Mouse (Mus musculus): ENCODE measurements around the gene Bach2. TPM values are rescaled to one million over a fixed set of nuclear protein-coding genes. Genes with fewer than 3 reads are reported as not detected.

The Bach2 gene
- polyA plus RNA-seq, 1 experiment from 2014 or later = 7.7 TPM

DNA sequence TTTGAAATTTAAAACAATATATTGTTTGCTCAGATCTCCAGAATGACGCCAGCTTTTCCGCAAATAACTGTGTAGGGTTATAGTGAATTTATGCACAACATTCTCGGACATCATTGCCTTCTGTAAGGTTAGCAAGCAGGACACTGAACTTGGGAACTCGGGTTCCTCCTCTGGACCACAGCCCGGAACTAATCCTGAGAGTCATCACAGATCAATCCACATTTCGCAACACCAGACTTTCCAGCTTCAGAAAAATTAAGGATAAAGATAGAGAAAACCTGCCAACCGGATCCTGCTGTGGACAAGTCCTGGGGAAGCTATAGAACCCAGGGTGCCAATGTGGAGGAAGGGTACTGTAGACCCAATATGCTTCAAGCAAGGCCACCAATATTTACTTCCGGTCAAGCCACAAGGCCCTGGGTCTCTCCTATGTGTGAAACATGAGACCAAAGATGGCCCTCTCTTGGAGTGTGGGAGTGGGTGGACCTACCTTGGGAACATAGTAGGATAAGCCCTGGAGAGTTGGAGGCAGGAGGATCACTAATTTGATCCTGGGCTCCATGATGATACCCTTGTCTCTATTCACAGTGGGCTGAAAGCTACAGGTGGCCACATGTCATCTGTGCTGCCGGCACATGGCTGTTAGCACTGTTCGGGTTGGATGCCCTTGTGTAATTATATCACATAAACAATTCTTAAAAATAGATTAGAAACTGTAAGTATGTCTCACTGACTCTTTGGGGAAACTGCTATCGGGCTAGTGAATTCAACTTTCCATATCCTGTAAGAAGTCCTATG, 7.1 kb upstream of the Bach2 start:
- H3K9me3 ChIP-seq (replicated peaks) = no peaks in the 10 kb centered on the region
- H3K4me3 ChIP-seq = no peak overlapping the region
- 91% methylated on average over 11 of the region's 11 CpGs for WGBS
- DNase-seq (ENCODE audit: low spot score) = no peak
- H3K27ac ChIP-seq (replicated peaks) = no peak overlapping the region
- H3K4me1 ChIP-seq = peaks cover 11% of the 10 kb centered on the region
- peaks cover 35% of the 10 kb centered on the region for H3K27me3 ChIP-seq (ENCODE audit: low read depth, poor library complexity, severe bottlenecking)
- H3K36me3 ChIP-seq = no peaks in the 10 kb centered on the region

GRCm38 (mm10) chr4:32235920-32236705, 2.5 kb upstream of the Bach2 start:
- no peaks in the 10 kb centered on the region for H3K9me3 ChIP-seq (replicated peaks)
- no peak overlapping the region for H3K4me3 ChIP-seq
- H3K27ac ChIP-seq (replicated peaks) = no peak overlapping the region
- H3K36me3 ChIP-seq = no peaks in the 10 kb centered on the region
- peaks cover 53% of the 10 kb centered on the region for H3K27me3 ChIP-seq (ENCODE audit: low read depth, poor library complexity, severe bottlenecking)
- peaks cover 39% of the 10 kb centered on the region for H3K4me1 ChIP-seq
- 59% methylated on average over 16 of the region's 16 CpGs for WGBS
- DNase-seq (ENCODE audit: low spot score) = peak; percentile 18

GRCm38 (mm10) chr4:32238921-32239748, 531 bp downstream of the Bach2 start:
- Histone ChIP-seq H3K36me3 (no peaks in the 10 kb centered on the region), H3K27me3 (ENCODE audit: low read depth, poor library complexity, severe bottlenecking) (peaks cover 50% of the 10 kb centered on the region), H3K9me3 (replicated peaks) (no peaks in the 10 kb centered on the region), H3K4me1 (peaks cover 66% of the 10 kb centered on the region), H3K4me3 (peak overlapping the region; percentile 93), H3K27ac (replicated peaks) (peak overlapping the region; percentile 98)
- under 1% methylated on average over 100 of the region's 100 CpGs for WGBS
- peak; percentile 87 for DNase-seq (ENCODE audit: low spot score)

DNA sequence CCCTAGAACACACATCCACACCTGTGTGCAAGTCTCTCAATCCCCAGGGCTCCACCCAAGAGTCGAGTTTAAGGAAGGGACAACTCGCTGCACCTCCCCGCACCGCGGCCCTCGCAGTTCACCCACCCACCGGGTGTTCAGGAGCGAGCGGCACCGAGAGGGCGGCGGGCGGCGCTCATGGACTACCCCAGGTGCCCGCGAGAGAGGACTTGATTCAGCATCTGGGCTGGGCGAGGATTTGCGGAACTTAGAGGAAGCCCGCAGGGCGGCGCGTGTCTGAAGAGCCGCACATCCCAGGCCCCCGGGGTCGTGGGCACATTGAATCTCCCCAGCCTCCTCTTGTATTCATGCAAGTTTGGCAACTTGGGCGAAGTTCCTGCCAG, 1.1 kb downstream of the Bach2 start:
- WGBS = 0% methylated on average over 26 of the region's 26 CpGs
- Histone ChIP-seq H3K4me1 (peaks cover 72% of the 10 kb centered on the region), H3K27me3 (ENCODE audit: low read depth, poor library complexity, severe bottlenecking) (peaks cover 44% of the 10 kb centered on the region), H3K9me3 (replicated peaks) (no peaks in the 10 kb centered on the region), H3K4me3 (peak overlapping the region; percentile 93), H3K36me3 (peaks cover 4% of the 10 kb centered on the region), H3K27ac (replicated peaks) (peak overlapping the region; percentile 98)
- DNase-seq (ENCODE audit: low spot score) = peak; percentile 71

GRCm38 (mm10) chr4:32240457-32241030, 1.9 kb downstream of the Bach2 start:
- H3K9me3 ChIP-seq (replicated peaks) = no peaks in the 10 kb centered on the region
- H3K36me3 ChIP-seq = peaks cover 10% of the 10 kb centered on the region
- peak overlapping the region; percentile 93 for H3K4me3 ChIP-seq
- H3K27ac ChIP-seq (replicated peaks) = peak overlapping the region; percentile 98; the same call in 1 of the 2 replicates
- WGBS = 18% methylated on average over 9 of the region's 9 CpGs
- DNase-seq (ENCODE audit: low spot score) = no peak
- H3K27me3 ChIP-seq (ENCODE audit: low read depth, poor library complexity, severe bottlenecking) = peaks cover 36% of the 10 kb centered on the region
- peaks cover 72% of the 10 kb centered on the region for H3K4me1 ChIP-seq

DNA sequence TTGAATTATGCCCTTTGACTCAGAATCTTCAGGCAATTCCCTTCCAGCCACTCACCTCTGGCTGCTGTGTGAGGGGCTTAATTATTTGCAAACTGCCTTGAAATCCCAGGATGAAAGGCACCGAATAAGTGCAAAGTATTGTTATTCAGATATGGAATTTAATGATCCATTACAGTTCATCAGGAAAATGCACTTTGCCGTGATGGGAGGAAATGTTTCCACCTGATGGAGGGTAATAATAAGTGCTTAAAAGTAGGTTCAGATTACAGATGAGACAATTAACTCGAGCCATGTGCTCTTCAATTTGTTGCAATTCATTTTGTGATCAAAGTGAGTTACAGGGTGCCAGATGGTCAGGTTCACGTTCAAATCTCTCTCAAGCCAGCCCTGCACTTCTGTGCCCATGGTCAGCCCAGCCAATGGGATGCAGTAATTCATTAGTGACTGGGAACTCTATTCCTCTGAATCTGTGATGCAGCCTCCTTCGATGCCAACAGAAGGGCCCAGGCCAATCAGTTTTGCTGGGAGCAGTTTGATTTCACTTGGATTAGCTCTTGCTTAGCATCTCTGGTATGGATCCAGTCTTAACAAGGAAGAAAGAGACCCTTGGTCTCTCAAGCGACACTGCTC, 2.9 kb downstream of the Bach2 start:
- Histone ChIP-seq H3K4me1 (peaks cover 73% of the 10 kb centered on the region), H3K27me3 (ENCODE audit: low read depth, poor library complexity, severe bottlenecking) (peaks cover 26% of the 10 kb centered on the region), H3K27ac (replicated peaks) (peak overlapping the region; percentile 70), H3K4me3 (peak overlapping the region; percentile 93; the same call in 1 of the 2 replicates), H3K9me3 (replicated peaks) (no peaks in the 10 kb centered on the region), H3K36me3 (peaks cover 10% of the 10 kb centered on the region)
- WGBS = 41% methylated on average over 6 of the region's 6 CpGs
- DNase-seq (ENCODE audit: low spot score) = no peak

DNA sequence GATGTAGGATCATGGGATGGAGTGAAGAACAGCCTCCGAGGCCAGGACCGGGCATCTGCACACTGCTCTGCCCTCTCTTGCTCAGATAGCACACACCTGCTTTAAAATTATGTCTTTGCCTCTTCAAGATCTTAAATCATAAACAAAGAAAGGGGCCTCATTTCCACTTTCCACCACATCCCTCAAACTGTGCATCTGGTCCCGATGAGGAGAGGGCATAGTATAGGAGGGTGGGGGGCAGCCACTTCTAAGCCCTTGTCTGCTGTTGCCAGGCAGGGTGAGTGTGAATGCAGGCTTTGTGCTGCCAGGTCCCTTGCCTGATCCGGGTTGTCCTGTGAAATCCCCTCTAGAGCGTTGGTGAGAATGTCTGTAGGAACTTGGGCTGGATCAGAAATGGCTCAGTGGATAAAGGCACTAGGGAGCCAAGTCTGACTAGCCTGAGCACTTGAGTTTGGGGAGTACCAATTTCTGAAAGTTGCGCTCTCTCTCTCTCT, 3.6 kb downstream of the Bach2 start:
- peak; percentile 29 for DNase-seq (ENCODE audit: low spot score)
- 0 out of 2 replicates have a peak overlapping the region, but pooled peaks have one; percentile 12 for H3K4me3 ChIP-seq
- peak overlapping the region; percentile 70 for H3K27ac ChIP-seq (replicated peaks)
- peaks cover 19% of the 10 kb centered on the region for H3K27me3 ChIP-seq (ENCODE audit: low read depth, poor library complexity, severe bottlenecking)
- peaks cover 10% of the 10 kb centered on the region for H3K36me3 ChIP-seq
- H3K9me3 ChIP-seq (replicated peaks) = no peaks in the 10 kb centered on the region
- WGBS = 45% methylated on average over 6 of the region's 6 CpGs
- H3K4me1 ChIP-seq = peaks cover 80% of the 10 kb centered on the region

- DNase-seq (ENCODE audit: low spot score) = peak; percentile 28
- Histone ChIP-seq H3K27me3 (ENCODE audit: low read depth, poor library complexity, severe bottlenecking) (peaks cover 14% of the 10 kb centered on the region), H3K9me3 (replicated peaks) (no peaks in the 10 kb centered on the region), H3K4me1 (peaks cover 82% of the 10 kb centered on the region), H3K4me3 (no peak overlapping the region), H3K36me3 (peaks cover 10% of the 10 kb centered on the region), H3K27ac (replicated peaks) (peak overlapping the region; percentile 35)
- 67% methylated on average over 10 of the region's 10 CpGs for WGBS
Measured at GRCm38 (mm10) chr4:32243458-32243857, 4.9 kb downstream of the Bach2 start.

DNA sequence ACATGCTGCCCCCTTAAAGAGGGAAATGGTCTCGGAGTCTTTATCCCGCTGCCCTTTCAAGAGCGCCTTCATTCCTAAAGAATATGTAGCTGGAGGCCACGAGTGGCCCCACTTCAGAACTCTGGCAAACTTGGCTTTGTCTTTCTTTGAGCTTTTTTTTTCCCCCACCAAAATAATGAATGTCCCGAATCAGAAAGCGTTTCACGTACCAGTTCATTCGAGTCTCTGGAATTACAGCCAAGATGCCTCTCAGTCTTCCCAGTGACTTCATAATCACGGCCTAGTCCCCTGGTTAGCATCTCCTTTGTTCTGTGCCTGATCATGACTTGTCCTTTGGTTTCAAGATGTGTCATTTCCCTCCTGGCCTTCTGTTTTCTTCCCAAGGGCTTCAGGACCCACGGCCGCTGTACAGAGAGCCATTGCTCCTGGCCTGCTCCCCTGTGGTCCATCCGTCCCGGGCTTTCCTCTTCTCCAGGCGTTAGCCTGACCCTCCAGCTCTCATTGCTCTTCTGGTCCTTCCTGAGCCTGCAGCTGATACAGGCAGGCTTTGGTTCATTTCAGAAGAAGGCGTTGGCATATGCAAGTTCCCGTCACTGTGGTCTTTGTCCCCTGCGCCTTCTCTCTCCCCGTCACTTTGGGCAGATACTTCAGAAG, 5.6 kb downstream of the Bach2 start:
- Histone ChIP-seq H3K27ac (replicated peaks) (peak overlapping the region; percentile 59), H3K4me1 (peaks cover 89% of the 10 kb centered on the region), H3K27me3 (ENCODE audit: low read depth, poor library complexity, severe bottlenecking) (peaks cover 14% of the 10 kb centered on the region), H3K4me3 (no peak overlapping the region), H3K9me3 (replicated peaks) (no peaks in the 10 kb centered on the region), H3K36me3 (peaks cover 10% of the 10 kb centered on the region)
- WGBS = 69% methylated on average over 18 of the region's 18 CpGs
- DNase-seq (ENCODE audit: low spot score) = peak; percentile 23

GRCm38 (mm10) chr4:32245586-32245985, 7.0 kb downstream of the Bach2 start:
- Histone ChIP-seq H3K4me1 (peaks cover 91% of the 10 kb centered on the region), H3K27ac (replicated peaks) (no peak overlapping the region), H3K9me3 (replicated peaks) (no peaks in the 10 kb centered on the region), H3K4me3 (no peak overlapping the region), H3K27me3 (ENCODE audit: low read depth, poor library complexity, severe bottlenecking) (peaks cover 14% of the 10 kb centered on the region), H3K36me3 (peaks cover 10% of the 10 kb centered on the region)
- DNase-seq (ENCODE audit: low spot score) = no peak
- WGBS = 92% methylated on average over 6 of the region's 6 CpGs

DNA sequence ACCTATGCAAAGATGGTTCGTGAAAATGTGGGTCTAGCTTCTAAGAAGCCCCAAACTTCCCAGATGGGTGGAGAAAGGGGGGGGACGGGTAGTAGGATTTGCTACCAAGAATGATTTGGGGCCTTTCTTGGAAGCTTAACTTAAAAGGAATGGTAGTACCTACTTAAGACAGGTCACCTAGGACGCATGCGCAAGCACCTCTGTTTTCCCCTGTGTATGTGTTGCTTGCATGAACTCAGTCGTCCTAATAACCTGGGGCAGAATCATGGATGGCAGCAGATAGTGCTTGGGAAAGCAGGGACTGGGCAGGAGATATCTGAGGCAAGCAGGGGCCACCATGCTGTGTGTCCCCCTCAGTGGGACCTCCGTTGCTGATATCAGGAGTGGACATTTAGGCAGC, 7.4 kb downstream of the Bach2 start:
- Histone ChIP-seq H3K27me3 (ENCODE audit: low read depth, poor library complexity, severe bottlenecking) (peaks cover 9% of the 10 kb centered on the region), H3K27ac (replicated peaks) (0 out of 2 replicates have a peak overlapping the region, but pooled peaks have one; percentile 14), H3K36me3 (peaks cover 10% of the 10 kb centered on the region), H3K9me3 (replicated peaks) (no peaks in the 10 kb centered on the region), H3K4me1 (peaks cover 91% of the 10 kb centered on the region), H3K4me3 (no peak overlapping the region)
- WGBS = 82% methylated on average over 6 of the region's 6 CpGs
- no peak for DNase-seq (ENCODE audit: low spot score)

Data from midbrain, embryonic 10.5 days (tissue).